Mouse (Mus musculus) olfactory bulb, adult 2 months (tissue): ENCODE data around the gene Bbof1. TPM values are rescaled to one million over a fixed set of nuclear protein-coding genes. Genes with fewer than 3 reads are reported as not detected.

Source experiments
- H3K27ac ChIP-seq: fragments of 200-500 bp; 2 replicates; pipeline ENCODE4 v1.5.1; 2012; ENCODE audit warnings: low read depth, low read length; ENCODE audit not compliant: insufficient read depth
- H3K4me1 ChIP-seq: fragments of 200-500 bp; 2 replicates; pipeline ENCODE4 v1.6.1; 2012; ENCODE audit warnings: low read length; ENCODE audit not compliant: control insufficient read depth, insufficient read depth
- H3K4me3 ChIP-seq: fragments of 200-500 bp; 2 replicates; pipeline ENCODE4 v1.5.1; 2012; ENCODE audit warnings: mild to moderate bottlenecking, low read depth, low read length, moderate library complexity; ENCODE audit not compliant: insufficient read depth
- CTCF ChIP-seq: fragments of 200-500 bp; IDR thresholded peaks from 2 replicates; pipeline ENCODE4 v1.5.1; 2012; ENCODE audit warnings: low read depth, mild to moderate bottlenecking, low read length, moderate library complexity; ENCODE audit not compliant: insufficient read depth
- POLR2A ChIP-seq: fragments of 200-500 bp; IDR thresholded peaks from 2 replicates; pipeline ENCODE4 v1.6.1; 2012; ENCODE audit warnings: mild to moderate bottlenecking, low read depth, low read length, moderate library complexity; ENCODE audit not compliant: insufficient read depth
- WGBS: fragments of 180-500 bp; shearing (Covaris S2); methylation state at CpG from one replicate; pipeline ENCODE4 v1.1.7; 2018; 5-methylcytosine and 5-hydroxymethylcytosine counted together
- polyA plus RNA-seq: library from polyadenylated mRNA; stranded (reverse); fragments of >200 nt; gene quantifications from 2 replicates; pipeline ENCODE4 v1.2.4, GENCODE M21; 2012; ENCODE audit warnings: low replicate concordance; ENCODE audit not compliant: missing spikeins, insufficient read depth, insufficient read length

The Bbof1 gene
- polyA plus RNA-seq, 1 experiment, result not detected

DNA sequence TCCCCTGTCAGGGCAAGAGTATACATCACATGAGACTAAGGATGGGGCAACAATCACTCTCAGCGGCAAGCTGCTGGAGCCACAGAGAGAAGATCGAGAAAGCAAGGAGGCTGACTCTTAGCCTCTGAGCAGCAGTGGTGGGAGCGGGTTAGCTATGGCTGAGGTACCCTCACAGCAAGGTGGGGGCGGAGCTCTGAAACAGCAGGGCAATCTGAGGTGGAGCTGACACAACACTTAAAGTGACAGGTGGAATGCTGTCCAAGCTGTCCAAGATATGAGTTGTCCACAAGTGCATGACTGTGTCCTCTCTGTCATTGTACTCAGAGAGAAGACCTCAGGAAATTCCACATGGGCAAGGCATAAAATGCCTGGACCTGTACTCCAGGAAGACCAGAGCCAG, 26.5 kb upstream of the Bbof1 start:
- Histone ChIP-seq H3K27ac (no peak overlapping the region), H3K4me1 (no peaks in the 10 kb centered on the region), H3K4me3 (no peak overlapping the region)
- no peak for TF ChIP-seq POLR2A
- no peak for TF ChIP-seq CTCF
- 91% methylated on average over 4 of the region's 4 CpGs for WGBS

DNA sequence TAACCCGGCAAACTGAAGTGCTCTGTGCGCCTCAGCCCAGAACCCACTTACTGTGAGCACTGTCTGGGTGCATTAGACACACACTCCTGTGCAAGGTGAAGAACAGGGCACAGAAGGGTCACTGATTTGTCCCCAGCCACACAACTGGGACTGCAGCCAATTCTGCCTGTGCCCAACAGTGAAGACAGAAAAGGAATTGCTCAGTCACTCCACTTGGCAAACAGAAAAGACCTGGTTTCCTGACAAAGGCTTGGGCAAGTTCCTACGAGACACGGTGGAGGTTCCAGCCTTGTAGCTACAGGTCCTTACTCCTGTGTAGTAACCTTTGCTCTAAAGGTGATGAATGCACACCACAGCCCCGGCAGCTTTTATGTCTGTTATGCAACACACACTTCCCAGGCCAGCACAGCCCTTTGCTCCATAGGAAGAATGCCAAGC, 24.2 kb upstream of the Bbof1 start:
- TF ChIP-seq CTCF, result no peak
- no peak for TF ChIP-seq POLR2A
- 33% methylated on average over 5 of the region's 5 CpGs for WGBS
- H3K27ac ChIP-seq, result no peak overlapping the region
- H3K4me1 ChIP-seq, result no peaks in the 10 kb centered on the region
- no peak overlapping the region for H3K4me3 ChIP-seq

DNA sequence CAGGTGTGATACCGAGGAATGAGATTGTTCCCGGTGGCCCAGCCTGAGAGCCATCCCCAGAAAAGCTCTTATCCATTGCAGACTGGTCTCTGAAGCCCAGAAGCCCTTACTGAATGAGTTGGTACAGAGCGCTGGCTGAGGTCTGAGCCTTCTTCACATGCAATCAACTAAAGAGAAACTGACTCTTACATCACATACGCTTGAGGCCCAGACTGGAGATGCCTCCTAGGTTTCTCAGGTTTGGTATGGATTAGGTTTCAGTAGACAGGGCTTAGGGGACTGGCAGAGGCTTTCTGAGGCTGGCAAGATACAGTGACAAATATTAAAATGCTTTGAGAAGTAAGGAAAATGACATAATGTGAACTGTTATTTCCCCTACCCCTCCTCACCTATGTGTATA, 23.5 kb upstream of the Bbof1 start:
- no peaks in the 10 kb centered on the region for H3K4me1 ChIP-seq
- H3K4me3 ChIP-seq, result no peak overlapping the region
- 88% methylated on average over 4 of the region's 4 CpGs for WGBS
- no peak overlapping the region for H3K27ac ChIP-seq
- no peak for TF ChIP-seq POLR2A
- no peak for TF ChIP-seq CTCF

DNA sequence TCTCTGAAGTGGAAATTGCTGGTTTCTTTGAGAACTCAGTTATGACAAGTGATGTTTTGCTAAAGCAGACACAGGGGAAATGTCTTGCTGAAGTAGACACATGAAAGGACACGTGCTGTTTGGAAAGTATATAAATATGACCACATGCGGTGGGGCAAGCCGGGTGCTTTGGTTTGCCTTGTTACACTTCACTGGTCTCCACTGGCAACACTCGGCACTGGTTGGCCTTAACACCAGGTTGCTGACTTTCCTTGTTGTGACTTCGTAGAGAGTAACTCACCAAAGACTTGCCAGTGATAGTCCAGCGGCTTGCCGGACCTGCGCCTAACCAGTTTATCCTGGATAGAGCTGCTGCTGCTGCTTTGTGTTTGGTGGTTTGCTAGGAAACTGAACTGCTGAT, 20.8 kb upstream of the Bbof1 start:
- TF ChIP-seq POLR2A (no peak), CTCF (no peak)
- H3K27ac ChIP-seq, result no peak overlapping the region
- H3K4me1 ChIP-seq, result no peaks in the 10 kb centered on the region
- H3K4me3 ChIP-seq, result no peak overlapping the region
- 86% methylated on average over 8 of the region's 8 CpGs for WGBS

DNA sequence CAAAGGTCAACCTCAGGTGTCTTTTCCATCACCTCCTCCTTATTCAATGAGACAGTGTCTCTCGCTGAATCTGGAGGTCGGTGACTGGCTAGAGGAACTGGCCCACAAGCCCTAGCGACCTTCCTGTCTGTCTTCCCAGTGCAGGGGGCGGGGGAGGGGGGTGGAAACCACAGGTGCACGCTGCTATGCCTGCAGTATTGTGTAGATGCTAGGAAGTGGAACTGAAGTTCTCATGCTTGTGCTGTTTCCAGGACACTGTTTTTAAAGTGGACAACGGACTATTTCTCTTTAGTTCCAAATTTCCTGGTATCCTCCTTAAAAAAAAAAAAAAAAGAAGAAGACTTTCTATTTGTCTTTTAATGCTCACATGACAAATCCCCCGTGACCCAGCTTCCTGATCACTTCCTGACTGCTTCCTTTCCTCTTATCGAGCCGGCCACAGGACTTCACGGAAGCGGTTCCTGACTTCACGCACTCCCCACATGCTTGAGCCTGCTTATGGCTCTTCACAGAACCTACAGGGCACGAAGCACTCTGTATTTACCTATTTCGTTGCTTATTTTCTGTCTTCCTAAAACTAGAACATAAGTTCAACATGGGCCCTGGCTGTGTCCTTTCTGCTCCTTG, 20.0 kb upstream of the Bbof1 start:
- TF ChIP-seq CTCF (no peak), POLR2A (no peak)
- WGBS, result 79% methylated on average over 14 of the region's 14 CpGs
- no peaks in the 10 kb centered on the region for H3K4me1 ChIP-seq

DNA sequence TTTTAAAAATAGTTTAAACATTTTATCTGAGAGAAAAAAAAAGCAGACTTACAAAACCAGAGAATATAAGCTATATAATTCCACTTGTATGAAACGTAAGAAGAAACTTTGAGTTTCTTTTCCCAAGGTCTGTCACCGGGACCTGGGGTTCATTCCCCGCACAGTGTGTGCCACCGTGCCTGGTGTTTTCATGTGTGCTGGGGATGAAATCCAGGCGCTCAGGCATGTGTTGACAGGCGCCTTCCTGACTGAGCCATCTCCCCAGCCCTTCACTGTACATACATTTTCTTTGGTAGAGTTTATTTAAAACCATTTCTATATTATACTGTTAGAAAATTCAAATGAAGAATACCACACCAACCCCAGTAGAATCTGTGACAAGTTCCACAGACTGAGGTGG, 18.5 kb upstream of the Bbof1 start:
- Histone ChIP-seq H3K4me1 (no peaks in the 10 kb centered on the region), H3K4me3 (no peak overlapping the region), H3K27ac (no peak overlapping the region)
- TF ChIP-seq CTCF (no peak), POLR2A (no peak)
- 94% methylated on average over 6 of the region's 6 CpGs for WGBS

More for the DNA sequence above, 20.0 kb upstream of the Bbof1 start:
- no peak overlapping the region for H3K27ac ChIP-seq
- no peak overlapping the region for H3K4me3 ChIP-seq

DNA sequence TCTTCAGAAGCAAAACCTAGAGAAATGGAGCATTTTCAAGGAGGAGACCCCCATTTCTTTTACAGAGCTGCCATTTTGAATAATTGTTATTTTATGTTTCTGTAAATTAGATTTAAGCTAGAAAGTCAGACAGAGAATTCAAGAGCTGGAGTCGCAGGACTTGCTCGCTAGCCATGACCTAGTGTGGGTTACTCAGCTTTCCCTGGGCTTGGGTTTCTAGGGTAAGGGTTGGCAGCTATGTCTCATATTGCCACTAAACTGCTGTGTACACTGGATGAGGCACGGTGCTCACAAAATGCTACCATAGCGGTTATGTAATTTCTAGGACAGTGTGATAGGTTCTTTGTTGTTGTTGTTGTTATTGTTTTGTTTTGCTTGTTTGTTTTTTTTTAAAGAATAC, 16.2 kb upstream of the Bbof1 start:
- no peak for TF ChIP-seq CTCF
- no peak for TF ChIP-seq POLR2A
- H3K4me1 ChIP-seq, result no peaks in the 10 kb centered on the region
- WGBS, result 97% methylated on average over 4 of the region's 4 CpGs
- H3K4me3 ChIP-seq, result no peak overlapping the region
- H3K27ac ChIP-seq, result no peak overlapping the region

DNA sequence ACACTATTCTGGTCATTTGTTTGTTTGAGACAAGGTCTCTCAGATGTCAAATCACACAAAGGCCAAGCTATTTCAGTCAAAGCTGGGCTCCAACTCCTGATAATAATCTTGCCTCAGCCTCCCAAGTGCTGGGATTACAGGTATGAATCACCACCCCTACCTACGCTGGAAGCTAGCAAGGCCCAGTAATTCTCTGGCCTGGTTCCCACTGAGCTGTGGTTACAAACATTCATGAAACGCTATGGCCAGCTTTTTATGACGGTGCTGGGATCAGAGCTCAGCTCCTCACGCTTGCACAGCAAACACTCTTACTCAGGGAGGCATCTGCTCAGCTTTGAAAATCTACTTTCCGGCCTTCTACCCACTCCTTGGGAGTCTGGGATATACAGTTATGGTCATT, 15.0 kb upstream of the Bbof1 start:
- no peak overlapping the region for H3K27ac ChIP-seq
- TF ChIP-seq CTCF, result no peak
- TF ChIP-seq POLR2A, result no peak
- no peaks in the 10 kb centered on the region for H3K4me1 ChIP-seq
- H3K4me3 ChIP-seq, result no peak overlapping the region
- WGBS, result 88% methylated on average over 5 of the region's 5 CpGs

DNA sequence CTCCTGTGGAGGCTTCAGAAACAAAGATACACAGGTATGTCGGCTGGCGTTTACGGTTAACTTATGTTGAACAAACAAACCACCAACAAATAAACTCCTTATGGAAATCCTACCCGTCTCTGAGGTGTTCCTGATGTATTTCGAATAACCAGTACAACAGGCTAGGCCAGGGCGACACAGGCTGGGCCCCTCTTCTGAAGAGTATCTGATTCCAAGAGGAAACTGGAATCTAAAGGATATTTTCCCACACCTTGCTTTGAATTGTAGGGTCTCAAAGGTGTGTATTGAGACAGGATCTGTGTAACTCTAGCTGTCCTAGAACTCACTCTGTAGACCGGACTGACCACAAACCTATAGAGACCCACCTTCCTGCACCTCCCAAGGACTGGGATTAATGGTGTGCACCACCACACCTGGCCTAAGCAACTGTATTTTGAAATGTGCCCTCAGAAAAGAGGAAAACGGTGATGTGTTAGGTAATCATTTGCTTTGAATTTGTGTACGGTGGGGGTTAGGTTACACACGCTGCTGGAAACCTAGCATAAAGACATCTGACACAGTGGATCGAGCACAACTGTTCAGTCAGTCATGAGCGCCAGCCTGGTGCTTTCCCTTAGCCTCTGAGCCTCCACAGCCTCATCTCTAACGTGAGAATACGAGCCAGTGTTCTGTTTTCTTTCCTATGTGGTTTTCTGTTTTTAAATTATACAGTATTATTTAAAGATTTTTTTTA, 11.8 kb upstream of the Bbof1 start:
- H3K4me3 ChIP-seq, result no peak overlapping the region
- H3K27ac ChIP-seq, result no peak overlapping the region
- no peak for TF ChIP-seq POLR2A
- no peak for TF ChIP-seq CTCF
- WGBS, result 91% methylated on average over 14 of the region's 14 CpGs
- H3K4me1 ChIP-seq, result no peaks in the 10 kb centered on the region
